ENCODE assay signal across 8 mouse cellular contexts in the genomic region with DNA sequence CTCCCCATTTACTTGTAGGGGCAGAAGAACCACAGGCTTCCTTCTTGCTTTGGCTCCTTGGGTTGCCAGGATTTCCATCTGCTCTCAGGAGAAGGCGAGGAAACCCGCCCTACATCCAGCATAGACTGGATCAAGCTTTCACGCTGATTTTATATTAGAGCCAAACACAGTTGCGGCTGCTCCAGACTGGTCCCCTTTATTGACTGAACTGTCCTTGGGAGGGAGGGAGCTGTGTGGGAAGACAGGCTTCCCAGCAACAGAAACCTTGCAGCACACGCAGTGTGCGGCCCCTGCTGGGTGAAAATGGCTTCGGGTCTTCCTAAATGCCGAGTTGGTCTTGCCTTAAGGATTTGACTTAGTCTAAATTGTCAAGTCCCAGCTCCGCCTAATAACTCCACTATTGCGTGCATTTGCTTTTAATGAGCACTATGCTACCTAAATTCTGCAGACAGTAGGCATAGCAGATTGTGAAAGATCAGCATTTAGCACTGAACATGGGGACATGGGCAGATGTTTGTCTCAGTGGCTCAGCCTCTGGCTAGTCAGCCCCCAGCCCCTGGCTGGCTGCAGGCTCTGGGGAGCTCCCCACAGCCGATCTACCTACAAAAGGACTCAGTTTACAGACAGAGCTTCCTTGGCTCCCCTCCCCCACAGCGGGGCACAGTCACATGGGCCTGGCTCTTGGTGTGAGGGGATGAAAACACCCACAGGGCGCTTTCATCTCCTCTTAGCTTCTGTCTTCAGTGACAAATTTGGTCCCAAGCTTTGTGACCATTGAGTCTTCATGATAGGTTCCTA.
DNase-seq lines count a peak whose midpoint lies in the region; ATAC-seq lines count a peak whose summit lies in the region.

No protein-coding gene starts in this region.

- no peak overlapping the region for H3K9ac ChIP-seq in hindbrain, embryonic 15.5 days
- H3K9ac ChIP-seq in liver, embryonic 12.5 days = no peak overlapping the region
- no peak overlapping the region for H3K9ac ChIP-seq in stomach, embryonic 15.5 days

- peak; percentile 5 for DNase-seq in lung, postnatal 10 days
- DNase-seq in lung, postnatal 14 days = no peak
- DNase-seq in embryo, embryonic 10.5 days (ENCODE audit: low spot score) = peak; percentile 70
- DNase-seq in Muller cell, postnatal 12 days (ENCODE audit: inconsistent ontology term) = no peak
- DNase-seq in gastrocnemius, postnatal 10 days = no peak

- no peak overlapping the region for H3K27ac ChIP-seq in hindbrain, embryonic 15.5 days (replicated peaks)
- H3K27ac ChIP-seq in liver, embryonic 12.5 days = no peak overlapping the region
- no peak overlapping the region for H3K27ac ChIP-seq in stomach, embryonic 15.5 days

- ATAC-seq in hindbrain, embryonic 15.5 days (ENCODE audit: low FRiP score, low read depth) = peak; percentile 65
- no peak for ATAC-seq in liver, embryonic 12.5 days
- ATAC-seq in stomach, embryonic 15.5 days (ENCODE audit: insufficient read depth, low FRiP score, low read depth) = no peak

- H3K4me1 ChIP-seq in hindbrain, embryonic 15.5 days (replicated peaks) = peaks cover 11% of the 10 kb centered on the region
- peaks cover 6% of the 10 kb centered on the region; the same call in 1 of the 2 replicates for H3K4me1 ChIP-seq in liver, embryonic 12.5 days
- H3K4me1 ChIP-seq in stomach, embryonic 15.5 days = 0 out of 2 replicates have a peak, but pooled peaks cover 4% of the 10 kb centered on the region

- 8% methylated on average over 13 of the region's 13 CpGs for WGBS in hindbrain, embryonic 15.5 days
- WGBS in liver, embryonic 12.5 days (ENCODE audit: insufficient replicate concordance) = 9% methylated on average over 13 of the region's 13 CpGs
- 6% methylated on average over 13 of the region's 13 CpGs for WGBS in stomach, embryonic 15.5 days

- peak overlapping the region; percentile 31 for H3K4me2 ChIP-seq in hindbrain, embryonic 15.5 days
- peak overlapping the region; percentile 40 for H3K4me2 ChIP-seq in liver, embryonic 12.5 days
- peak overlapping the region; percentile 31 for H3K4me2 ChIP-seq in stomach, embryonic 15.5 days

- H3K9me3 ChIP-seq in hindbrain, embryonic 15.5 days = no peaks in the 10 kb centered on the region
- no peaks in the 10 kb centered on the region for H3K9me3 ChIP-seq in liver, embryonic 12.5 days (replicated peaks)
- H3K9me3 ChIP-seq in stomach, embryonic 15.5 days = no peaks in the 10 kb centered on the region

- H3K4me3 ChIP-seq in hindbrain, embryonic 15.5 days = no peak overlapping the region
- 0 out of 2 replicates have a peak overlapping the region, but pooled peaks have one; percentile 10 for H3K4me3 ChIP-seq in liver, embryonic 12.5 days
- peak overlapping the region; percentile 0; the same call in 1 of the 2 replicates for H3K4me3 ChIP-seq in stomach, embryonic 15.5 days (replicated peaks)

- H3K27me3 ChIP-seq in hindbrain, embryonic 15.5 days = no peaks in the 10 kb centered on the region
- H3K27me3 ChIP-seq in liver, embryonic 12.5 days (replicated peaks) = peaks cover 17% of the 10 kb centered on the region
- H3K27me3 ChIP-seq in stomach, embryonic 15.5 days (replicated peaks) = no peaks in the 10 kb centered on the region

- no peaks in the 10 kb centered on the region for H3K36me3 ChIP-seq in hindbrain, embryonic 15.5 days
- no peaks in the 10 kb centered on the region for H3K36me3 ChIP-seq in liver, embryonic 12.5 days
- no peaks in the 10 kb centered on the region for H3K36me3 ChIP-seq in stomach, embryonic 15.5 days

Comparison
In these comparisons a context has a peak if more than half of its experiments do, and no peak if none do; other contexts are left out.
1. DNase-seq: peak in lung, postnatal 10 days (single experiment) and embryo, embryonic 10.5 days (single experiment); none in lung, postnatal 14 days (single experiment), Muller cell, postnatal 12 days (single experiment) and gastrocnemius, postnatal 10 days (single experiment).
2. Peak in every context shown above with its lines, with median percentiles within 50 percentile points of each other: H3K4me2 ChIP-seq.